ENCODE assay signal across 24 mouse cellular contexts in the genomic region with DNA sequence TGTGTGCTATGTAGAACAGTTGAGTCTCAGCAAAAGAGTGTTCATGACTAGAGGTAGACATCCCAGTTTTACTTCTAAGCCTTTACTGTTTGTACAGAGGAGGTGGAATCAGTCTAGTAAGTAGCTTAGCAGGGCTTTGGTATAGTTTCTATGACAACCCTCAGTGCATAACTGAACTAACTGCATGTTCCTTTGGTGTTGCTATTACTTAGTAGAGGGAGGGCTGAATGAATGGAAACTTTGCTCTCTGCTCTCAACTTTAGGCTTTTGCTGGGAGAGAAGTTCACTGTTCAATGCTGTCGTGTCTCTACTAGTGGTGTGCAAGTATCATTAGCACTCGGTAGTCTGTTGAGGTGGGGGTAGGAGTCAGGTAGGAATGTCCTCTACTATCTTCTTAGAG.
"Had no signal": no experiment of that assay in that cellular context is flagged by ENCODE, and none has a peak within 500 bp of the region (broad histone marks: within the 10 kb centered on the region; RNA-seq: fewer than 3 reads in every experiment).

No protein-coding gene starts in this region.

- H3K36me3 ChIP-seq: limb, embryonic 12.5 days; limb, embryonic 15.5 days; midbrain, embryonic 10.5 days; midbrain, embryonic 13.5 days had no signal

- H3K27me3 ChIP-seq: limb, embryonic 12.5 days; limb, embryonic 15.5 days; megakaryocyte, embryonic 14.5 days; midbrain, embryonic 13.5 days had no signal

- H3K9ac ChIP-seq: limb, embryonic 12.5 days; limb, embryonic 15.5 days; liver, embryonic 14.5 days; liver, postnatal 0 days; lung, embryonic 14.5 days; midbrain, embryonic 13.5 days had no signal

- H3K4me2 ChIP-seq: limb, embryonic 12.5 days; limb, embryonic 15.5 days; liver, embryonic 11.5 days; lung, embryonic 14.5 days; midbrain, embryonic 13.5 days had no signal

- H3K27ac ChIP-seq: kidney, postnatal 0 days; layer of hippocampus, adult 2 months; left cerebral cortex, adult 2 months; limb, embryonic 12.5 days; limb, embryonic 15.5 days; liver, embryonic 14.5 days; macrophage; midbrain, embryonic 10.5 days; midbrain, embryonic 13.5 days; stomach, postnatal 0 days had no signal

- H3K4me3 ChIP-seq: layer of hippocampus, adult 2 months; left cerebral cortex, adult 2 months; limb, embryonic 12.5 days; limb, embryonic 15.5 days; megakaryocyte, embryonic 14.5 days; midbrain, embryonic 10.5 days; midbrain, embryonic 13.5 days; myocyte had no signal

- DNase-seq: kidney, adult 18-20 months; kidney, postnatal 25 days; layer of hippocampus, postnatal 36 days; left cerebral cortex, postnatal 4 days; liver, postnatal 0 days; lung, embryonic 14.5 days; right cerebral cortex, postnatal 4 days; thymus, adult 2 months; thymus, postnatal 25 days had no signal

- H3K9me3 ChIP-seq: limb, embryonic 12.5 days; limb, embryonic 15.5 days; megakaryocyte, embryonic 14.5 days; midbrain, embryonic 10.5 days; midbrain, embryonic 13.5 days had no signal

- ATAC-seq: liver, postnatal 0 days; lung, postnatal 0 days; midbrain, embryonic 13.5 days; midbrain, embryonic 16.5 days had no signal

- H3K4me1 ChIP-seq: limb, embryonic 12.5 days; limb, embryonic 15.5 days; midbrain, embryonic 10.5 days; midbrain, embryonic 13.5 days had no signal
